ENCODE assay signal across 9 mouse cellular contexts in the genomic region with DNA sequence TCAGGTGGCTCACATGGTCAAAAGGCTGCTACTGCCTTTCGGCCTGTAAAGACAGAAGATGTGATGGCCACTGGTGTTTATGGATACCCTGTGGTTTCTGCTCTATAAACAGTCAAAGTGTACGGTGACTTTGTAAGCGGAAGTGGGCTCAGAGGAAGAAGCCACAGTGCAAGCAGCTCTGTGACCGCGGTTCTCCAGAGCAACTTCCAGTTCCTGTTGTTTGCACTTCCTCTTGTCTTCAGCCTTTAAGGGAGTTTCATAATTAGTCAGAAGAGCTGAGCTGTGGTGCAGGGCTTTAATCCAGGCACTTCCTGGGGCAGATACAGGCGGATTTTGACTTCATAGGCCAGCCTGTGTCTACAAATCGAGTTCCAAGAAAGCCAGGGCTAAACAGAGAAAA.
DNase-seq lines count a peak whose midpoint lies in the region; ATAC-seq and TF ChIP-seq lines count a peak whose summit lies in the region.
"Had no signal": no experiment of that assay in that cellular context is flagged by ENCODE, and none has a peak within 500 bp of the region (broad histone marks: within the 10 kb centered on the region; RNA-seq: fewer than 3 reads in every experiment).

No protein-coding gene starts in this region.

- no peaks in the 10 kb centered on the region for H3K36me3 ChIP-seq in liver, embryonic 12.5 days
- no peaks in the 10 kb centered on the region for H3K36me3 ChIP-seq in macrophage (ENCODE audit: inconsistent target)
- no peaks in the 10 kb centered on the region for H3K36me3 ChIP-seq in intestine, postnatal 0 days (ENCODE audit: control insufficient read depth, insufficient read depth)
- H3K36me3 ChIP-seq: heart, embryonic 13.5 days had no signal

- H3K27me3 ChIP-seq in liver, embryonic 12.5 days (replicated peaks), result no peaks in the 10 kb centered on the region
- no peaks in the 10 kb centered on the region for H3K27me3 ChIP-seq in intestine, postnatal 0 days (replicated peaks; ENCODE audit: control insufficient read depth, insufficient read depth, low read length)
- H3K27me3 ChIP-seq: heart, embryonic 13.5 days; megakaryocyte, embryonic 14.5 days had no signal

- DNase-seq in liver, result peak; percentile 22
- peak; percentile 39 for DNase-seq in c-Kit-positive CD71-negative TER-119-negative erythroid progenitor cells, embryonic 14.5 days (ENCODE audit: low read depth)
- peak; percentile 27 for DNase-seq in thymus, postnatal 25 days
- no peak for DNase-seq in kidney, adult 8-10 months

- no peak for ATAC-seq in liver, embryonic 12.5 days
- ATAC-seq in intestine, postnatal 0 days, result no peak

- H3K9ac ChIP-seq in liver, embryonic 12.5 days, result no peak overlapping the region
- no peak overlapping the region for H3K9ac ChIP-seq in intestine, postnatal 0 days (ENCODE audit: low read depth, low read length)
- H3K9ac ChIP-seq: heart, embryonic 13.5 days had no signal

- no peak for TF ChIP-seq CTCF in intestine, postnatal 0 days (IDR thresholded peaks at IDR 0.05; ENCODE audit: low read depth)

- WGBS in liver, embryonic 12.5 days (ENCODE audit: insufficient replicate concordance), result 20% methylated on average over 7 of the region's 7 CpGs
- under 1% methylated on average over 7 of the region's 7 CpGs for WGBS in macrophage (ENCODE audit: missing documents)
- WGBS in intestine, postnatal 0 days, result 74% methylated on average over 7 of the region's 7 CpGs

- H3K79me2 ChIP-seq in macrophage (ENCODE audit: inconsistent target), result no peaks in the 10 kb centered on the region

- H3K9me3 ChIP-seq in liver, embryonic 12.5 days (replicated peaks), result no peaks in the 10 kb centered on the region
- H3K9me3 ChIP-seq in intestine, postnatal 0 days (ENCODE audit: control insufficient read depth), result no peaks in the 10 kb centered on the region
- H3K9me3 ChIP-seq: heart, embryonic 13.5 days had no signal

- H3K4me3 ChIP-seq in liver, embryonic 12.5 days, result no peak overlapping the region
- no peak overlapping the region for H3K4me3 ChIP-seq in macrophage (ENCODE audit: inconsistent target)
- H3K4me3 ChIP-seq in intestine, postnatal 0 days (ENCODE audit: low read depth, low read length), result no peak overlapping the region
- H3K4me3 ChIP-seq: heart, embryonic 13.5 days; megakaryocyte, embryonic 14.5 days had no signal

- no peak overlapping the region for H3K27ac ChIP-seq in liver, embryonic 12.5 days
- H3K27ac ChIP-seq in macrophage, result peak overlapping the region; percentile 93
- H3K27ac ChIP-seq in intestine, postnatal 0 days (ENCODE audit: low read depth, low read length), result no peak overlapping the region
- H3K27ac ChIP-seq: heart, embryonic 13.5 days had no signal

- H3K4me1 ChIP-seq in liver, embryonic 12.5 days, result no peaks in the 10 kb centered on the region
- H3K4me1 ChIP-seq in intestine, postnatal 0 days (replicated peaks; ENCODE audit: control insufficient read depth, insufficient read depth, low read length), result no peaks in the 10 kb centered on the region
- H3K4me1 ChIP-seq: heart, embryonic 13.5 days; megakaryocyte, embryonic 14.5 days had no signal

- no peak overlapping the region for H3K4me2 ChIP-seq in liver, embryonic 12.5 days
- H3K4me2 ChIP-seq in intestine, postnatal 0 days (replicated peaks; ENCODE audit: low read depth), result no peak overlapping the region
- H3K4me2 ChIP-seq: heart, embryonic 13.5 days had no signal

Comparison
In these comparisons a context has a peak if more than half of its experiments do, and no peak if none do; other contexts are left out.
1. DNase-seq: peak in liver (single experiment), c-Kit-positive CD71-negative TER-119-negative erythroid progenitor cells, embryonic 14.5 days (single experiment) and thymus, postnatal 25 days (single experiment); none in kidney, adult 8-10 months (0 of 2).